Mouse (Mus musculus) ES-CJ7 (cell line): ENCODE data around the gene Stim2.

Experiments used
- DNase-seq: peaks from one replicate; pipeline ENCODE4 v3.0.0; 2011; ENCODE audit warnings: low read depth, low spot score

The Stim2 gene

GRCm38 (mm10) chr5:53994576-53994975 lies 3.7 kb upstream of the Stim2 start:
- no peak for DNase-seq

- peak; percentile 79 for DNase-seq
Observed at GRCm38 (mm10) chr5:53995316-53995715, 3.0 kb upstream of the Stim2 start.

GRCm38 (mm10) chr5:53996822-53997221 lies 1.5 kb upstream of the Stim2 start:
- DNase-seq, result no peak

GRCm38 (mm10) chr5:53998743-53999460 lies 603 bp downstream of the Stim2 start:
- DNase-seq, result peak; percentile 36

- no peak for DNase-seq
Observed at GRCm38 (mm10) chr5:53999461-53999770, 1.1 kb downstream of the Stim2 start.

- DNase-seq, result no peak
Observed at GRCm38 (mm10) chr5:53999831-54000230, 1.5 kb downstream of the Stim2 start.

- no peak for DNase-seq
Observed at GRCm38 (mm10) chr5:54001021-54001420, 2.7 kb downstream of the Stim2 start.

- no peak for DNase-seq
Observed at GRCm38 (mm10) chr5:54005111-54005864, 7.0 kb downstream of the Stim2 start.

- DNase-seq, result no peak
Observed at GRCm38 (mm10) chr5:54005865-54006225, 7.5 kb downstream of the Stim2 start.

- DNase-seq, result no peak
Observed at GRCm38 (mm10) chr5:54006845-54007244, 8.5 kb downstream of the Stim2 start.

- no peak for DNase-seq
Observed at GRCm38 (mm10) chr5:54007617-54008016, 9.3 kb downstream of the Stim2 start.

GRCm38 (mm10) chr5:54013271-54013670 lies 15.0 kb downstream of the Stim2 start:
- DNase-seq, result no peak

GRCm38 (mm10) chr5:54017143-54017542 lies 18.8 kb downstream of the Stim2 start:
- no peak for DNase-seq

- no peak for DNase-seq
Observed at GRCm38 (mm10) chr5:54018856-54019255, 20.6 kb downstream of the Stim2 start.

GRCm38 (mm10) chr5:54019546-54019945 lies 21.2 kb downstream of the Stim2 start:
- no peak for DNase-seq

GRCm38 (mm10) chr5:54024610-54025009 lies 26.3 kb downstream of the Stim2 start:
- no peak for DNase-seq

- DNase-seq, result no peak
Observed at GRCm38 (mm10) chr5:54025630-54026029, 27.3 kb downstream of the Stim2 start.

GRCm38 (mm10) chr5:54033217-54033616 lies 34.9 kb downstream of the Stim2 start:
- no peak for DNase-seq

- peak; percentile 57 for DNase-seq
Observed at GRCm38 (mm10) chr5:54034680-54035079, 36.4 kb downstream of the Stim2 start.

GRCm38 (mm10) chr5:54038615-54039014 lies 40.3 kb downstream of the Stim2 start:
- DNase-seq, result no peak

GRCm38 (mm10) chr5:54040527-54040926 lies 42.2 kb downstream of the Stim2 start:
- DNase-seq, result no peak

- no peak for DNase-seq
Observed at GRCm38 (mm10) chr5:54042013-54042412, 43.7 kb downstream of the Stim2 start.

GRCm38 (mm10) chr5:54045523-54045922 lies 47.2 kb downstream of the Stim2 start:
- DNase-seq, result no peak
